Mouse (Mus musculus) ES-Bruce4 (cell line): ENCODE measurements at regions not wholly inside any gene's neighbourhood (a gene's known extent, or its start where the extent isn't known, plus 50 kb on each side); places are given as distances from the start of the nearest gene placed in this dataset.

Experiments used
- CTCF ChIP-seq: IDR thresholded peaks from one replicate; pipeline ENCODE4 v1.8.1; 2011; ENCODE audit warnings: low read depth, low read length
- EP300 ChIP-seq: IDR thresholded peaks from 2 replicates; pipeline ENCODE4 v1.6.1; 2011; ENCODE audit warnings: low read depth, low read length; ENCODE audit not compliant: insufficient read depth
- POLR2A ChIP-seq: IDR thresholded peaks from one replicate; pipeline ENCODE4 v1.8.1; 2011; ENCODE audit warnings: low read length; ENCODE audit not compliant: insufficient read depth

- TF ChIP-seq CTCF (no peak), POLR2A (no peak), EP300 (no peak)
Measured at GRCm38 (mm10) chr8:89646946-89647345, 603.0 kb upstream of the Sall1 start.
